Mouse (Mus musculus) adrenal gland, adult 8-10 months (tissue): ENCODE results near the gene Rasgef1b. TPM values are rescaled to one million over a fixed set of nuclear protein-coding genes. Genes with fewer than 3 reads are reported as not detected.

Experiments used
- DNase-seq: peaks from one replicate; pipeline ENCODE4 v3.0.0; 2022
- total RNA-seq, 4 experiments: library from RNA; stranded (reverse); gene quantifications; 2 replicates each; pipeline ENCODE4 v1.2.4; 2022

Gene Rasgef1b
- total RNA-seq, 4 experiments from 2014 or later: 9.8 to 14.6 (median 11.0) TPM

DNA sequence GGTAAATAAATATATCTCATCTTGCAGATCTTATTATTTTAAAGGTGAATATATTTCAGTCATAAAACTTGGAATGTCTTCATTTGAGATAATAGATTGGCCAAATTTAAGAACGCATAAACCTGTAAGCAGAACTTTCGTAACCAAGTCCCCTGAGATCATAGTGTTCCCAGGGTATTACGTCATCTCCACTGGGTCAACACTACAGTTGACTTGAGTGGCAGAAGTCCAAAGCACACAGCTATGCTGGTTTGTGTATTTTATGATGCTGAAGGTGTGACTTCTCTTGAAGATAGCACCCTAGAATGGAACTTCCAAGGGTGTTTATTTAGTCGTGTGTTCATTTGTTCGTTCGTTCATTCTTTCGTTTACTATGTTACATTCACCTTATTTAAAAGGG lies 444.5 kb downstream of the Rasgef1b start:
- DNase-seq: no peak

DNA sequence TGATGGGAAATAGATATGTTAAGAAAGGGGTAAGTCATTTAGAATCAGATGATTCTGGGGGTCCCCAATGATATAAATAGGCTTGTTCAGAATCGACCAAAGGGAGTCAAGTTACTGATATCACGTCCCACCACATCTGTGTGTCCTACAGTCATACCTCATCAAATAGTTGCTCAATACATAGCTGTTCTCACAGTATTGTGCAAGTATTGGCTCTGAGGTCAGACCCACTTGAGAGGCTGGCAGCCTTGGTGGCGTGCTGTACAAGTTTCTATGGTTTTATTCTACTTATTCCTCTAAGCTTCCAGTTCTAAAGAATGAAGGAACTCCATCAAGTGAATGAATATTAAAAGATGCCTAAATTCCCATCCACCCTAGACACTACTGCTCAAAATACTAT lies 445.2 kb downstream of the Rasgef1b start:
- DNase-seq: no peak

DNA sequence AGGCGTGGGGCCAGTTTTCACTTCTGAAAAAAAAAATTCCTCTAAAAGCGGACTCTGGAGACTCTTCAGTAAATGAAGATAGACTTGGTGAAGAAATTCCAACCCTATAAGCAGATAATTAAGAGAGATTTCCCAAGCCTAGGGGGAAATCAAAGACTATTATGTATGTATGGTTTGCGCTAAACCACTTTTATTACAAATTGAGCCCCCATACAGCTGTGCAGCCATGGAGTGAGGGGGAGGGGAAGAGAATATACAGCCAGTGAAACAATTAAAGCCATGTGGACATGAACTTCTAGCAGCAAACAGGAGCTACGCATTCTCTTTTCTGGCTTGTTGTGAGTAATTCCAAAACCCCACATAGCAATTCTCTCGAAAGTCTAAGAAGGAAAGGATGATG lies 448.3 kb downstream of the Rasgef1b start:
- no peak for DNase-seq

- DNase-seq: no peak
Measured at GRCm38 (mm10) chr5:99279016-99279757, 449.7 kb downstream of the Rasgef1b start.

DNA sequence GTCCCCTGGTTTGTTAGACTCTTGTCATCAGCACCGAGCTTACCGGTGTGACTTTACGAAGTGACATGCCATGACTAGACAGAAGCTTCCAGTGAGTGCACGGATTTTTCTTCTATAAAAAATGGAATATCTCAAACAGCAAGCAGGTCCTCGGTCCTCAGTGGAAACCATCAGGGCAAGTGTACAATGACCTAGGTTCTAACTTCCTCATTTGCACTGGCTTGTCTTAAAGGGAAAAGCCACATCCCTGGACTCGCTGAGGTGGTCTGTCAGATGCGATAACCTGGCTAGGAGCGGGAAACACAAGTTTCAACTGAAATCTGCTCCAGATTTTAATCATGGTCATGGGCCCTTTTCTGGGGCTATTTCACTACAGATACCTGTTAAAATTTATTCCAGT lies 450.5 kb downstream of the Rasgef1b start:
- DNase-seq: no peak

GRCm38 (mm10) chr5:99277536-99277935 lies 451.3 kb downstream of the Rasgef1b start:
- no peak for DNase-seq

GRCm38 (mm10) chr5:99274119-99274563 lies 454.7 kb downstream of the Rasgef1b start:
- DNase-seq: no peak

DNA sequence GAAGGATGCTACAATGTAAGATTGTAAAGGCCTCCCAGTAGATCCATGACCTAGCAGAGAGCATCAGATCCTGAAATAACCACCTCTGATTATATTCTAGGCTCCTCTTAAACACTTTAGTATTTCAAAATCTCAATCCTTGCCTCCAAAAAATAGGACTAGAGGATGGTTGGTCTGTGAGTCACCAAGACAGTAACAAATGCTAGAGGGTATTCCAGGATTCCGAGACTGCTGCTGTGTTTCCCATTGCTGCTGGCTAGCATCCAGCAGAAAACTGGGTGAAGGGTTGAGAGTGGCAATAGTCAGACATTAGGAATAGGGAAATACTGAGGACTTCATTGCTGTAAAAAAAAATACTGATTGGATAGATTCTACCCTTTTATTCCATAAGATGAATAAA lies 457.3 kb downstream of the Rasgef1b start:
- no peak for DNase-seq

DNA sequence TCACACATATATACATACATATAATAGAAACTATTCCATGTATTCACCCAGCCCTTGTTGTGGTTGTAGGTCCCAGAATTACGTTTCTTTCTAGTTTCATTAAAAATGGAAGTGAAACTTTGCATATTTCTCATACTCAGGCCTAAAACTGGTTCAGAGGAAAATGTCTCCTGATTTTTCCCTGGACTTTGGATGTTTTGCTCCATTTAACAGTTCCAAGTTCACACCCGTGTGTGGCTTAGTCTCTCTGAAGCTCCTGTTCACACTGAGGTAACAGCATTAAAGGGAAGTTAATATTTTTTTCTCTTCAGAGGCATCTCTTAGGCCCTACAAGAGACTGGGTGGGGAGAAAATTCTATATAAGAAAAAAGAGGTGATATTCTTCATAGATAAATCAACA lies 459.7 kb downstream of the Rasgef1b start:
- DNase-seq: no peak

GRCm38 (mm10) chr5:99267338-99267737 lies 461.5 kb downstream of the Rasgef1b start:
- no peak for DNase-seq

DNA sequence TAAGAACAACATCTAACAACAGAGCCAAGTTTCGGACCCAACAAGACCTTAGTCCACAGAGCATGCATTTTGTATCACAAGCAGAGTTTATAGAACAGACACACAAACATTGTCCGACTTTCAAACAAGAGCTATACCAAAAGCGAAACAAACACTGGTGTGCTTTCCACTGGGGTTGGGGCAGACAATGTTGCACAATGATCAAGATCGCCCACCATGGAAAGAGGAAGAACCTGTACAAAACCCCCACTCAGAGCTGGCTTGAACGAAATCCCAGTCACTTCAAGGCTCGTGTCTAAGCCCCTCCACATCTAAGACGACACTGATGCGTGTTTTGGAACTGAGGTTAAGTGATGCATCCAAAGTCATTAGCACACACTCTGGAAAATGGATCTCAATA lies 462.6 kb downstream of the Rasgef1b start:
- DNase-seq: no peak

GRCm38 (mm10) chr5:99262197-99262920 lies 466.5 kb downstream of the Rasgef1b start:
- DNase-seq: no peak

GRCm38 (mm10) chr5:99261121-99261724 lies 467.6 kb downstream of the Rasgef1b start:
- DNase-seq: no peak

DNA sequence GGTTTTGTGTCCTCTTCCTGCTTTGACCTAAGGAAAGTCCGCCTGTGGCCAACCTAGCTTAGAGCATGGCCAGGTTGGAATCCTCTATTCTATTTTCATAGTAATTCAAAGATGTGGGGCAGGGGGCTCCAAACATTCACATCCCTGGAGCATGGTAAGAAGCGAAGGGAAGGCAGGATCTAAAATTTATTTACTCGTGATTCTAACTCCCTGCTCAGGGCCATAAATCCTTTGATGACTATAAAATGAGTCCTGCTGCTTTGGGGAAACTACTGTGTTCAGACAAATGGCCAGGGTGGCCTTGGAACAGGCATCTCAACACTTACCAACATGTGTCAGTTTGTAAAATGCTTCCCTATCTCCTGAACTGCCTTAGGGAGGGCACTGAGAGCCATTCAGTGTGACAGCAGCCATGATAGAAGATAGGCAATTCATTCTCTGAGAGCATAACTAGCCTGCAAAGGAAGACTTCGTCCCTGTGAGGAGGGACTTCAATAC lies 470.8 kb downstream of the Rasgef1b start:
- peak; percentile 33 for DNase-seq

- DNase-seq: peak; percentile 93
Measured at GRCm38 (mm10) chr5:99252203-99253135, 476.4 kb downstream of the Rasgef1b start.

- no peak for DNase-seq
Measured at GRCm38 (mm10) chr5:99251379-99252202, 477.3 kb downstream of the Rasgef1b start.

- DNase-seq: no peak
Measured at GRCm38 (mm10) chr5:99250820-99251219, 478.0 kb downstream of the Rasgef1b start.

DNA sequence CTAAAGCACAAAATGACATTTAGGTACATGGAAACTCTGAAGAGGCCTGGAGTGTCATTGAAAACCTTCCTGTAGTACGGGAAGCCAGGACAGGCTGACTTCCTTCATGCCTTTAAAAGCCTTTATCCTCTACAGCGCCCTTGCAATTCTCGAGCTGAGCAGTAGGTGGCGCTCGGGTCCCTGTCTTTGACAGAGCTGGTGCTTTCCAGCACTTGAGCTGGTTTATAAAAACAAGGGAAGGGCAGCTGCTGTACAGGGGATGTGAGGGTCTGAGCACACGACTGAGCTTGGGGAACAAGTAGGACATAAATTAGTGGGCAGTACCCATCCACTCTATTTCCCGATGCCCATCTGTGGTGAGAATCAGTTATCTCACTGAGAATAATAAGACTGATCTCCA lies 480.4 kb downstream of the Rasgef1b start:
- DNase-seq: peak; percentile 88

- no peak for DNase-seq
Measured at GRCm38 (mm10) chr5:99247915-99248314, 480.9 kb downstream of the Rasgef1b start.

GRCm38 (mm10) chr5:99247441-99247840 lies 481.4 kb downstream of the Rasgef1b start:
- no peak for DNase-seq

- no peak for DNase-seq
Measured at GRCm38 (mm10) chr5:99246972-99247371, 481.9 kb downstream of the Rasgef1b start.
